Mouse (Mus musculus) spleen, postnatal 36 days (tissue): ENCODE measurements around the gene Gpr135.
"Not testable (repeated sequence)": the region's sequence is repeated elsewhere in the genome, so short reads cannot be mapped to it uniquely, and the experiment has no call there.

Experiments
- DNase-seq, 2 experiments: peaks; one replicate each; pipeline ENCODE4 v3.0.0; 2022; ENCODE audit warnings: low spot score in 2 of 2, mixed read lengths in 1 of 2

Gene Gpr135

DNA sequence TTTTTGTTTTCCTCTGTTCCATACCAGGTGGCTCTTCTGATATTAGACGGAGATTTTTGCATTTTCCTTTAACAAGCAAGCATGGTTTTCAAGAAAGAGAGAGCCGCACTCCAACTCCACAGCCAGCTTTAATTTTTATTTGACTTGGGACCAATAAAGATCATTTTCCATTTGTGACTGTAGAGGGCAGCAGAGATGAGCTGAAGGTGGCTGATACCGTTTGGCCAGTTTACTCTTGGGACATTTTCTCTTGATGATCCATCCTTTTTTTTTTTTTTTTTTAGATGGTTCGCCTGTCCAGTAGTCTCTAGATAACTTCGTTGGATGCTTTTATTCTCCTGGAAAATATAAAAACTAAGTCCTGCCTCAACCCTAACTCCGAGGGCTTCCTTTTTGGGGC lies 17.6 kb downstream of the Gpr135 start:
- DNase-seq, result no peak

DNA sequence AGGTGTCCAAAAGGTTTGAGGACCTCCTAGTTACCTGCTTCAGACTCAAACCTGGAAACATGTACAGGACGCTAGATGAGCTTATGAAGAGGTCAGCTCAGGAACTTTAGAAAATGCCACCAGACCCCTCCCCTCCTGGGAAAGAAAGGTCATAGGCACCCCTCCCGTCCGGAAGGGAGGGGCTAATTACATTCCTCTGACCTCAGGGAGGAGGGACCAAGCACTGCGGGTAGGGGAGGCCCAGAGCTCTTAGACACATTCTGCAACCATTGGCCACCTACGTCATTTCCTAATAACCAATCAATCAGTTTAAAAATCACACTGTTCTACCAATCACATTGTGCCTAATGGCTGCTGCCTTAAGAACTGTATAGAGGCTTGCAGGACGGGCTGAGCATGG lies 18.4 kb downstream of the Gpr135 start:
- no peak for DNase-seq

GRCm38 (mm10) chr12:72050821-72051220 lies 20.1 kb downstream of the Gpr135 start:
- DNase-seq, result no peak

- not testable (repeated sequence) for DNase-seq
Measured at GRCm38 (mm10) chr12:72050156-72050555, 20.8 kb downstream of the Gpr135 start.

DNA sequence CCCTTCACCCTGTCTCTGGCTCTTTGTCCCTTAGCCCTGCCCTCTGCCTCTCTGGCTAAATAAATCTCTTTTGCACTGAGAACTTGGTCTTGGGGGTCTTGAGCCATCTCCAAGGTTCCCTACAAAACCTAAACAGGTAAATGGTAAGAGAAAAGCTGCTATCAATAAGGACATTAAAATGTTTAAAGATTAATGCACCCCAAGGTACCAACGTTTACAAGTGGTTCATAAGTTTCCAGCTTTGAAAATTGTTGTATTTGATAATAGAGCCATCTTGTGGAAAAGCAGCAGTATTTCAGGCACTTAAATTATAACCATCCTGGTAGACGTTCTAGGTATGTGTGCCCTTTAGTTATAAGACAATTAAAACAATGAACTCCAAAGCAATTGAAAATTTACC lies 23.4 kb downstream of the Gpr135 start:
- no peak for DNase-seq

DNA sequence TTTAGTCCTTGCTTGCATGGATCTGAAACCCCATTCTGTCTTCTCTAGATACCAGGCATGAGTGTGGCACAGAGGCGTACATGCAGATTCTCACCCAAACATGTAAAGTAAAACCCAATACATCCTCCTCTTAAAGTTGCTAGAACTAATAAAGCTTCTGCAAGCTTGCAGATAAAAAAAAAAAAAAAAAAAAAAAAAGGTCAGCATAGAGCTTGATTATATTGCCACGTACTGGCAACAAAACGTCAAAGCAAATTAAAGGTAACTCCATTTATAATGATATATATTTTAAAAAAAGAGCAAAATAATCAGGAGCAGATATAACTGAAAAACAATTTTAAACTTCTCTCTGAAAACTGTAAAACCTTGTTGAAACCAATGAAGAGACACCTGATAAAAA lies 29.7 kb downstream of the Gpr135 start:
- DNase-seq, result no peak

DNA sequence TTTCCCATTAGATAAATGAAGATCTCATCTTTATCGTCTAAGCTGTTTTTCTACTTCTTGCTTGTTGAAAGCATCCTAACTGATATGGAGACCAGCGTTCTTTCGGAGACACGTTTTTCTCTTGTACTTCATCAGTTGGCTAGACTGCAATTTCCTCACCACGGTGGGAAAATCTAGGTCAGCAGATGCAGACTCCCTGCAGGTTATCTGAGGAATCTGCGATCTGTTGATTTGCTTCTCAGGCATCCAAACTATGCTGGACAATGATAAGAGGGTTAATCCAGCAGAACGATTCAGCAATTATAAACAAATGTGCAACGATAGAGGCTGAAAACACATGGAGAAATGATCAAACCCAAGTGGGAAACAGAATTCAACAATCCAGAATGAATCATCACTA lies 31.4 kb downstream of the Gpr135 start:
- no peak for DNase-seq

GRCm38 (mm10) chr12:72038866-72039265 lies 32.1 kb downstream of the Gpr135 start:
- no peak for DNase-seq

DNA sequence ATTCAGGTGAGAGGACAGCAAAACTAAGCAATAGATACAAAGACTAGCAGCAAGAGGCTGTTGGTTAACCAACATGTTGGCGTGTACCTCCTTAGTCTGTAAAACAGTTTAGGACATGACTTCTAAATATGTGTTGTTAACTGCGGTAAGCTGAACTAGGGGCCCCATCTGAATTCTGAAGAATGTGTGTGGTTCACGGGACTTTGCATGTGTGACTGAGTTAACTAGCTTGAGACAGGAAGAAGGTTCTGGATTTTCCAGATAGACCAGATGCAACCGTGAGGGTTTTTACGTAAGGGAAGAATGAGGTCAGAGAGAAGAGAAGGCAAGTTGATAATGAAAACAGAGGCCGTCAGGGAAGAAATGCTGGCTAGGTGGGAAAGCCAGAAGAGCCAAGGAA lies 33.9 kb downstream of the Gpr135 start:
- DNase-seq, result no peak

DNA sequence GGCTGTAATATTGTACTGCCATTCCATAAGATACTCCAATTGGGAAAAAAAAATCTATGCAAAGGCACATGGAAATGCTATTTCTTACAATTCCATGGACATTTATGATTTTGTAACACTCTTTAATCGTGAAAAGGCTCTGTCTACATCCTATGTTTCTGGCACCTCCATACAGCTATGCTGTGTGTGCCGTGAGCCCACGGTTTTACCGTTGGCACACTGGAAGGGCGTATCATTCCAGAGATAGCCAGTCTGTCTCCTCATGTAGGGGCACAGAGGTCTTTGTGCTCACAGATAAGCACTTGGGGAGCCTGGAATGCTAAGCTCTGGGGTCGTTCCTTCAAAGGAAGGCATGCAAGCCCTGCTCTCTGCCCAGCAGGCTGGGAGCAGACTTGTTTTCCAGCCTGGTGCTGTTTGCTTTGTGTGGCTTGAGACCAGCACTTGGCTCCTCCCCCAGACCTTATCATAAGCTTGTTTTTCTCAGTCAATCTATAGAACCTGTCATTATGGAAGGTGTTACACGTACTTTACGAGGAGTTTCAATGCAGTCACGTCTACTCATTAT lies 34.7 kb downstream of the Gpr135 start:
- no peak for DNase-seq

DNA sequence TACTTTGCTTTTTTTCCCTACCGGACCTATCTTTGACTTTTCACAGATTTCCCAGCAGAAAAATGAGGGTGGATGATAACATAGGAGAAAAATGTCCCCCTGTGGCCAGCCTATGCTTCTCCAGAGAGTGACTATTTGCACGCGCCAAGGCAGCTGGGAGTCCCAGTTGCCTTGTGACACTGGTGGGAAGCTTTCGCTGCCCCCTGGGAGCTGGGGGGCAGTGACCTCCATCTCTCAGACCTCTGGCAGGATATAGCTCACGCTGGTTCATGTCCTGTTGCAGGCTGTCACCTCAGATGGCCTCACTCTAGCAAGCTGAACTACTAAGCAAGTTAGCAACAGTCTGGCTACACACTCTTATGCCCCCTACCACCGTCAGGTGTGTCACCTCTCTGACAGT lies 39.1 kb downstream of the Gpr135 start:
- DNase-seq, result no peak

- DNase-seq, result no peak
Measured at GRCm38 (mm10) chr12:72031171-72031570, 39.8 kb downstream of the Gpr135 start.

DNA sequence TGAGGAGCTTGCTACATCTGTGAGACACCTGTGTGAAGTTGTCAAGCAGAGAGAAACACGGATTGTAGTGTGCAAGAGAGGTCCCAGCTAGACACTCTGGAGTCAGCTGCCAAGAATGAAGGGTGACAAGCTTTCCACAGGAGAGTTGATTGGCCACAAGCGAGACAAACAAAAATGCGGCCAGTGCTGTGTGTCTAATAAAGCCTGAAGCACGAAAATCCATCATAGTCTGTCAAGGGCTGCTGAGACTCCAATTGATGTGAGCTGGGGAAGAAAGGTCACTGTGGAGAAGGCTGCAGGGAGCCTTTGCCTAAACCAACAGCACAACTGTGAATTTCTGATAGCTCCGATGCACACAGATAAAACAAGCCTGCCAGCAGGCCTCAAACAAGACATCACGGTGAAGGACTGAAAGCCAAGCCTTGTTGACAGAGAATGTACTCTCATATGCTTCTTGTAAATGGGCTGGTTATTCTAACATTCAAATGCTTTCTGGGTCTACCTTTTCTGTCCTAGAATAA lies 45.6 kb downstream of the Gpr135 start:
- no peak for DNase-seq

GRCm38 (mm10) chr12:72023572-72023971 lies 47.4 kb downstream of the Gpr135 start:
- no peak for DNase-seq

DNA sequence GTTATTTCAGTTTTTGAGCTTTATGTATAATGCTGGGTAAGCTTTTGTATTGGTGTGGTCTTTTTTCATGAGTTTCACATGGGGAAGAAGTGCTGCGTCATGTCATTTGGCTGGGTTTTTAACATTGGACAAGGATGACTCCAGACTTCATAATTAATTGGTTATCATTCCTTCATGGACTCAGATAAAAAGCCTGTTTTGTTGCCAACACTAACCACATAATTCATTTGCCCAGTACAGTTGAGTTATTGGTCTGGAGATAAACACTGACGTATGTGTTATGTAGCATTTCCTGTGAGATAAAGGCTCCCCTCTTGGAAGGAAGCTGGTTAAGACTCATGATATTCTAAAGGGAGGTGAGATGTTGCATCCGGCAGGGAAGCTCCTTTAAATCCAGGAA lies 48.1 kb downstream of the Gpr135 start:
- no peak for DNase-seq

DNA sequence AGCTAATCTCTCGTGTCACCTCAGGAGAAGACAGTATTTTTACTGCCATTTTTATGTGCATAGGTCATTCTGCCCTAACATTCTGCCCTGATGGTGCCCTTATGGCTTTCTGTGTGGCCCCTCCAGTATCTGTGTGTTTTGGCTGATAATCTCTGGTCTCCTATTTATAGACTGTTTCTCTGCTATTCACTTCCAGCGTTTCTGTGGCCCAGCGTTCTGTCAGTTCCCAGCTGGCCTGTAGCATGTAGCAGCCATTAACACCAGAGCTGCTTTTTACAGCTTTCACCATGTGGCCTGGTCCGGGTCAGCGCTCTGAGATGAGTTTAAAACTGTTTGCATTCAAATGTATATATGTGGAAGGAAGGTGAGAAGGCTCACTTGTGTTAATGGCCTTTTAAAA lies 49.4 kb downstream of the Gpr135 start:
- no peak for DNase-seq

DNA sequence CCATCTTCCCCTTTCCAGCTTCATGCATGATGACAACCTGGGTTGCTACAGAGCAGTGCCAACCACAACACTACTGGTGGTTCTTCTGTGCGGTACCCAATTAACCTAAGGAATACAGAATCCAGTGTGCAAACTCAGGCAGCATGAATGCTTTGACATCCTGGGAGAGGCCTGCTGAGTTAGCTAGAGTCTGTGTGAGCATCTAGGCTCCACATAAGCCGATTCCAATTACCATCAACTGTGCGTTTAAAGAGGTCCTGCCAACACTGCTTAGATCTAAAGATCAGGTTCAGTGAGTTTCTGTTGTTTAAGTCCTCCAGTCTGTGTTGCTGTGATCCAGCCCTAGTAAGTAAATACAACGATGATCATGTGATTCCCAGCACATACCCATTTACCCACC lies 50.6 kb downstream of the Gpr135 start:
- DNase-seq, result no peak
